Mouse (Mus musculus) kidney, embryonic 15.5 days (tissue): ENCODE measurements around the gene Cfap58. TPM values are rescaled to one million over a fixed set of nuclear protein-coding genes. Genes with fewer than 3 reads are reported as not detected.

Source experiments
- ATAC-seq: fragments of 200-750 bp; cut with Nextera tagmentation; replicated peaks from 2 replicates; pipeline ENCODE4 v1.8.0; 2017; ENCODE audit warnings: moderate TSS enrichment; ENCODE audit not compliant: low FRiP score
- H3K27ac ChIP-seq: fragments of 300-500 bp; sonication (generic); 2 replicates; pipeline ENCODE4 v1.5.1; 2015; ENCODE audit warnings: mild to moderate bottlenecking, inconsistent platforms
- H3K27me3 ChIP-seq: fragments of 300-500 bp; sonication (generic); 2 replicates; pipeline ENCODE4 v1.6.1; 2015; ENCODE audit warnings: inconsistent platforms
- H3K36me3 ChIP-seq: fragments of 300-500 bp; sonication (generic); 2 replicates; pipeline ENCODE4 v1.6.1; 2015; ENCODE audit warnings: inconsistent platforms
- H3K4me1 ChIP-seq: fragments of 300-500 bp; sonication (generic); 2 replicates; pipeline ENCODE4 v1.6.1; 2015; ENCODE audit warnings: inconsistent platforms
- H3K4me2 ChIP-seq: fragments of 300-500 bp; sonication (generic); 2 replicates; pipeline ENCODE4 v1.6.1; 2015; ENCODE audit warnings: moderate library complexity, mild to moderate bottlenecking, inconsistent platforms
- H3K4me3 ChIP-seq: fragments of 300-500 bp; sonication (generic); replicated peaks from 2 replicates; pipeline ENCODE4 v1.5.1; 2015; ENCODE audit warnings: mild to moderate bottlenecking, inconsistent platforms
- H3K9ac ChIP-seq: fragments of 300-500 bp; sonication (generic); 2 replicates; pipeline ENCODE4 v1.6.1; 2015; ENCODE audit warnings: mild to moderate bottlenecking, inconsistent platforms
- H3K9me3 ChIP-seq: fragments of 300-500 bp; sonication (generic); replicated peaks from 2 replicates; pipeline ENCODE4 v1.6.1; 2016; ENCODE audit warnings: inconsistent platforms
- WGBS: fragments of 180-500 bp; shearing (Covaris S2); methylation state at CpG from one replicate; pipeline ENCODE4 v1.1.7; 2015; ENCODE audit warnings: mixed read lengths; 5-methylcytosine and 5-hydroxymethylcytosine counted together
- microRNA-seq: library from miRNA; unstranded; fragments of <30 nt; microRNA quantifications from one replicate; pipeline ENCODE4, GENCODE M21; 2016
- polyA plus RNA-seq: library from polyadenylated mRNA; unstranded; fragments of >200 nt; fragmentation: Nextera tagmentation; extraction: Ambion mirVana; gene quantifications from 2 replicates; pipeline ENCODE4 v1.2.1, GENCODE M21; 2015

Gene Cfap58
- polyA plus RNA-seq, 1 experiment from 2014 or later: not detected

DNA sequence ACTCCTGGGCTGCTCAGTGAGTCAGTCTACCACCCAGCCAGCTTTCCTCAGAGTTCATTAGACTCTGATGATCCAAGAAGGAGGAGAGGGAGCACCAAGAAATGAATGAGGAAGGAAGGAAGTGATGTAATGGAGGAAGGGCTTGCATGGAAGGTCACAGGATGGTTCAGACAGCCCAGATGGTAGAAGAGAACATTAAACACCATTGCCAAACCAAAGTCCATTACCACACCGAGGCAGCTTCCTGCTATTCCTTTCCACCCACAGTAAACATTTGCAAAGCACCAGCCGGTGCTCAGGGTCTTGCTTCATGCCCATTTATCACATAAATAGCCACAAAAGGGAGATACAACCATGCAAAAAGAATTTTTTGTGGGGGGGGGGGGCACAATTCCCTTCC is 89.4 kb downstream of the Cfap58 start:
- Histone ChIP-seq H3K4me3 (no peak overlapping the region), H3K27me3 (no peaks in the 10 kb centered on the region), H3K9me3 (no peaks in the 10 kb centered on the region), H3K27ac (no peak overlapping the region), H3K36me3 (no peaks in the 10 kb centered on the region), H3K9ac (no peak overlapping the region), H3K4me2 (no peak overlapping the region), H3K4me1 (no peaks in the 10 kb centered on the region)
- no peak for ATAC-seq
- 58% methylated on average over 2 of the region's 2 CpGs for WGBS

GRCm38 (mm10) chr19:48039554-48039953 is 102.1 kb downstream of the Cfap58 start:
- H3K36me3 ChIP-seq: no peaks in the 10 kb centered on the region
- no peaks in the 10 kb centered on the region for H3K27me3 ChIP-seq
- no peak overlapping the region for H3K4me3 ChIP-seq
- no peak for ATAC-seq
- no peak overlapping the region for H3K27ac ChIP-seq
- H3K9ac ChIP-seq: no peak overlapping the region
- H3K4me2 ChIP-seq: no peak overlapping the region
- no peaks in the 10 kb centered on the region for H3K9me3 ChIP-seq
- H3K4me1 ChIP-seq: no peaks in the 10 kb centered on the region
- 91% methylated on average over 8 of the region's 8 CpGs for WGBS

DNA sequence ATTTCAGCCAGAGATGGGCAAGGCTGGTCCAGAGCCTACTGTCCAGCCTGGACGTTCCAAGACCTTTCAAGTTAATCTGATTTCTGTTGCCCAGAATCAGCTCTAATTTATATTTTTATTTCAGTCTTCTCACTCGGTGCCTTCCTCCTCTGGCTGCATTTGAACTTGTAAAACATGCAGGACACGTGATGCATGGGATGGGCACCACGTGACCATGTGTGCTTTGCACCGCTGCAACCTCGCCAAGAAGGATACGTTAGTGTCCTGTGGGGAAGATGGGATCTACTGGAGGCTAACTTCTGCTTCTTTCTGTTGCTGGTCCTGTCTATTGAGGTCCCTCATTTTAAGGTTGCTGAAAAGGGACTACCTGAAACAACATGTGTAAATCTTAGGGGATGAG is 109.8 kb downstream of the Cfap58 start:
- no peak overlapping the region for H3K4me2 ChIP-seq
- H3K27me3 ChIP-seq: no peaks in the 10 kb centered on the region
- H3K36me3 ChIP-seq: no peaks in the 10 kb centered on the region
- no peak for ATAC-seq
- H3K4me1 ChIP-seq: no peaks in the 10 kb centered on the region
- no peak overlapping the region for H3K9ac ChIP-seq
- no peak overlapping the region for H3K4me3 ChIP-seq
- 75% methylated on average over 7 of the region's 7 CpGs for WGBS
- no peaks in the 10 kb centered on the region for H3K9me3 ChIP-seq
- H3K27ac ChIP-seq: no peak overlapping the region

DNA sequence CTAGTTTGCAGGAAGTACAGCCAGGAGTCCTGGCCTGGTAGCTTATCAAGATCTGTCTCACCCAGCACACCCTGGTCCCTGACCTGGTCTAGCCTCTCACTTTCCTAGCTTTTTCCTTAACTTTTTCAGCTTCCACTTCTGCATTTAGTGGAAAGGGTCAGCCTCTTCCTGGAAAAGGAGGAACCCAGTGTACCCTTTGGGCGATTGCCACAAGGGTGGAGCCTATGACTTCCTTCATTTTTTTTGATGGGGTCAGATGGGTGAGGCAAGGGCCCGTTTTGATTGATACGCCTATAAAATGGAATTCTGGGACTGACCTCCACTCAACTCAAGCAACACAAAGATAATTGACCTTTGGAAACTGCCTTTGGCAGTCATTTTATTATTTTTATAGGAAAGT is 111.9 kb downstream of the Cfap58 start:
- H3K9me3 ChIP-seq: no peaks in the 10 kb centered on the region
- H3K27me3 ChIP-seq: no peaks in the 10 kb centered on the region
- no peak for ATAC-seq
- H3K4me3 ChIP-seq: no peak overlapping the region
- H3K9ac ChIP-seq: no peak overlapping the region
- no peak overlapping the region for H3K27ac ChIP-seq
- no peaks in the 10 kb centered on the region for H3K36me3 ChIP-seq
- no peaks in the 10 kb centered on the region for H3K4me1 ChIP-seq
- 41% methylated on average over 3 of the region's 3 CpGs for WGBS
- H3K4me2 ChIP-seq: no peak overlapping the region

DNA sequence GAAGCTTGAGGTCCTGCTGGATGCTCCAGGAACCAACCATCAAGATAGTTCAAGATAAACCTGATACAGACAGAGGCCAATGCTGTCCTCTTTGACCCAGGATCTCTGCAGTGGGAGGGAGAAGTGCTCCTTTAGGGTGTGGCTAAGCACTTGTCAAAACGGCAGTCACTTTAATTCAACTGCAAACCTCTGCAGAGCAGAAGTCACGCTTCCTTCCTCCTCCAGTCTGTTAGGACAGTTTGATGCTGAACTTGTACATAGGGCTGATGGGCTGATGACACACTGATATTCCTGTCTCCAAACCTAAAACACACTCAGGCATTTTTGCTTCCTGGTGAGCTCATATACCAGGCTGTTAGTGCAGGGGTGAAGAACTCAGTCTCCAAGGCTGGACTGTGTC is 125.8 kb downstream of the Cfap58 start:
- Histone ChIP-seq H3K4me2 (no peak overlapping the region), H3K4me1 (peaks cover 12% of the 10 kb centered on the region), H3K9ac (no peak overlapping the region), H3K27me3 (peaks cover 8% of the 10 kb centered on the region; the same call in 1 of the 2 replicates), H3K4me3 (no peak overlapping the region), H3K27ac (no peak overlapping the region), H3K36me3 (no peaks in the 10 kb centered on the region), H3K9me3 (no peaks in the 10 kb centered on the region)
- no peak for ATAC-seq
- 20% methylated on average over 2 of the region's 2 CpGs for WGBS

DNA sequence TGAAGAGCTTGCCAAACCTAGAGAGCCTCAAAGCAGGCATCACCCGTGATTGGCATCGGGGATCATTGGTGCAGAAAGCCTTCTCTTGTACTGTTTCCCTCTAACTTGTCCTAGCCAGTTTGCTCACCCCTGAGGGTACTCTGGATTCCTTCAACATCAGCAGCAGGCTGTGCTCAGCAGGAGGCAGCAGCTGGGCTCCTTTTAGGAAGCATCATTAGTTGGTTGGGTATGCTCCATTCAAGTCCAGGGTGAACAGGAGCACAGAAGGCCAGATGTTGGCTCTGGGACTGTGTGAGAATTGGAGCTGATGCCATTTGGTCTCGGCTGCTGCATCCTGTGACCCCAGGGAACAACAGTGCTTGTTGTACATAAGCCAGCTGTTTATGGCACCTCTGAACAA is 142.2 kb downstream of the Cfap58 start:
- WGBS: 43% methylated on average over 3 of the region's 3 CpGs
- Histone ChIP-seq H3K27me3 (no peaks in the 10 kb centered on the region), H3K9ac (no peak overlapping the region), H3K27ac (no peak overlapping the region), H3K4me2 (no peak overlapping the region), H3K4me3 (no peak overlapping the region), H3K9me3 (no peaks in the 10 kb centered on the region), H3K36me3 (no peaks in the 10 kb centered on the region), H3K4me1 (peaks cover 15% of the 10 kb centered on the region)
- no peak for ATAC-seq

DNA sequence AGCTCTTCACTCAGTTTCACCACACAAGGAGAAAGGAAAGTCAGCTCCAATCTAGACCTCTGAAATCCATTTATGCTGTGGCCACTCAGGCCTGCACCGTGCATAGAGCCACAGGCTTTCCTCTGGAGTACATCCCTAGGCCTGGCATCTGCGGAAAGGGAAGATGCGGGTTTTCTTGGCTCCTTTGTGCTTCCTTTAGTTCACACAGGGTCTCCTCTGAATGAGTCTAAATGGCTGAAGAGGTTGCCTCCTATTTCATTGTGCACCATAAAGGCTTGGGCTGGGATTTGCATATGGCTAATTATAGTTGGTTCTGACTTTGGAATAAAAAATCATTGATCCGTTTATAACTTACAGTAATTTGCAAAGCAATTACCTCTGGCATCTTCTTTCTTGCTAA is 144.0 kb downstream of the Cfap58 start:
- no peak overlapping the region for H3K27ac ChIP-seq
- no peaks in the 10 kb centered on the region for H3K27me3 ChIP-seq
- no peak overlapping the region for H3K4me3 ChIP-seq
- H3K36me3 ChIP-seq: no peaks in the 10 kb centered on the region
- H3K4me2 ChIP-seq: no peak overlapping the region
- peaks cover 7% of the 10 kb centered on the region; the same call in 1 of the 2 replicates for H3K4me1 ChIP-seq
- 93% methylated on average over 4 of the region's 4 CpGs for WGBS
- no peaks in the 10 kb centered on the region for H3K9me3 ChIP-seq
- ATAC-seq: no peak
- no peak overlapping the region for H3K9ac ChIP-seq

Small RNAs within 50 kb of the gene (microRNA-seq; reads per million reads assigned to microRNA genes)
- not detected for gene Gm22240

Other genes starting within 250 kb of the Cfap58 start
- 0.49 and 0.84 TPM in 2 replicates for gene Col17a1, start 245.6 kb upstream of the Cfap58 start, polyA plus RNA-seq
- gene Sfr1, start 206.0 kb upstream of the Cfap58 start, polyA plus RNA-seq: 237 and 238 TPM in 2 replicates
- 115 and 119 TPM in 2 replicates for gene Gsto1, start 82.7 kb upstream of the Cfap58 start, polyA plus RNA-seq
- gene Gsto2, start 72.1 kb upstream of the Cfap58 start, polyA plus RNA-seq: 1.6 and 2.0 TPM in 2 replicates
- 0.06 TPM in 2 replicates for gene Cfap43, start 18.4 kb upstream of the Cfap58 start, polyA plus RNA-seq
- gene Itprip, start 18.4 kb upstream of the Cfap58 start, polyA plus RNA-seq: 15.6 and 19.4 TPM in 2 replicates